ENCODE assay signal across 8 mouse cellular contexts in the genomic region with DNA sequence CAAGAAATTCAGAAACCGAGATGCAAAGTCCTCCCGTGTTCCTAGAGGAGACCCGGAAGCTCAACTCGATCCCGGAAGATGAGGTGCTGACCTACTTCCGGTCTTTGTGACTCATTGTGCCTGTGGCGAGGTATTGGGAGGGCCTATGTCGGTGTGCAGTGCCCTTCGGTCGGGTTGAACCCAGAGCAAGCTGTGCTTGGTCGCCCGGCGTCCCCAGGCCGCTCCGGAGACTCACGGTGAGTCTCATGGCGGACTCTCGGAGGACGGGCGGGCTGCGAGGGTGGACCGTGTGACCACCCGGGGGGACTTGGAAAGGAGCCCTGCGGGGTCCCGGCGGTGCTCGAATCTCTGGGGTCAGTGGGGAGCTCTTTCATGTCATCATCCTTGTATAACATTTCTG. TPM values are rescaled to one million over a fixed set of nuclear protein-coding genes. Genes with fewer than 3 reads are reported as not detected.
DNase-seq lines count a peak whose midpoint lies in the region; ATAC-seq and TF ChIP-seq lines count a peak whose summit lies in the region.

A gene (plus strand): TSS at position 89 of the 400 bp plus-strand sequence.

- H3K27ac ChIP-seq in embryonic facial prominence, embryonic 13.5 days = peak within 1 kb of the TSS; percentile 85
- H3K27ac ChIP-seq in kidney, adult 2 months (ENCODE audit: insufficient read depth, low read depth, low read length) = peak within 1 kb of the TSS; percentile 87
- H3K27ac ChIP-seq in limb, embryonic 12.5 days = peak within 1 kb of the TSS; percentile 86
- peak within 1 kb of the TSS; percentile 92 for H3K27ac ChIP-seq in midbrain, embryonic 15.5 days
- H3K27ac ChIP-seq in spleen, adult 2 months (ENCODE audit: insufficient read depth, low read length) = peak within 1 kb of the TSS; percentile 83

- under 1% methylated on average over 27 of the region's 27 CpGs for WGBS in embryonic facial prominence, embryonic 13.5 days
- WGBS in kidney, adult 2 months = under 1% methylated on average over 27 of the region's 27 CpGs
- WGBS in limb, embryonic 12.5 days = under 1% methylated on average over 27 of the region's 27 CpGs
- WGBS in midbrain, embryonic 15.5 days = under 1% methylated on average over 27 of the region's 27 CpGs
- WGBS in spleen, adult 2 months = under 1% methylated on average over 27 of the region's 27 CpGs

- peak; percentile 85 for TF ChIP-seq POLR2A in kidney, adult 2 months (IDR thresholded peaks at IDR 0.05; ENCODE audit: low read depth, low read length)
- peak; percentile 80 for TF ChIP-seq POLR2A in spleen, adult 2 months (IDR thresholded peaks at IDR 0.05; ENCODE audit: low read depth, low read length)

- H3K36me3 ChIP-seq in embryonic facial prominence, embryonic 13.5 days = peaks cover 4% of the 10 kb centered on the region; the same call in 1 of the 2 replicates
- no peaks in the 10 kb centered on the region for H3K36me3 ChIP-seq in kidney, adult 2 months (ENCODE audit: control insufficient read depth, insufficient read depth, low read length)
- peaks cover 26% of the 10 kb centered on the region for H3K36me3 ChIP-seq in limb, embryonic 12.5 days
- H3K36me3 ChIP-seq in midbrain, embryonic 15.5 days (replicated peaks) = 0 out of 2 replicates have a peak, but pooled peaks cover 12% of the 10 kb centered on the region
- no peaks in the 10 kb centered on the region; the same call in 1 of the 2 replicates for H3K36me3 ChIP-seq in spleen, adult 2 months (ENCODE audit: control insufficient read depth, insufficient read depth, low read length)

- peak within 1 kb of the TSS; percentile 98 for H3K9ac ChIP-seq in embryonic facial prominence, embryonic 13.5 days
- H3K9ac ChIP-seq in limb, embryonic 12.5 days (replicated peaks) = peak within 1 kb of the TSS; percentile 94
- H3K9ac ChIP-seq in midbrain, embryonic 15.5 days = peak within 1 kb of the TSS; percentile 100

- H3K4me2 ChIP-seq in embryonic facial prominence, embryonic 13.5 days = peak within 1 kb of the TSS; percentile 78
- H3K4me2 ChIP-seq in limb, embryonic 12.5 days = peak within 1 kb of the TSS; percentile 75
- peak within 1 kb of the TSS; percentile 77 for H3K4me2 ChIP-seq in midbrain, embryonic 15.5 days

- H3K4me3 ChIP-seq in embryonic facial prominence, embryonic 13.5 days = peak within 1 kb of the TSS; percentile 97
- H3K4me3 ChIP-seq in kidney, adult 2 months (ENCODE audit: insufficient read depth, low read depth, low read length) = peak within 1 kb of the TSS; percentile 69
- peak within 1 kb of the TSS; percentile 84 for H3K4me3 ChIP-seq in limb, embryonic 12.5 days (replicated peaks)
- peak within 1 kb of the TSS; percentile 98 for H3K4me3 ChIP-seq in midbrain, embryonic 15.5 days
- H3K4me3 ChIP-seq in spleen, adult 2 months (ENCODE audit: extremely low read depth, insufficient read depth, insufficient read length) = peak within 1 kb of the TSS; percentile 99

- peak; percentile 80 for DNase-seq in 3134 (ENCODE audit: extremely low read depth, insufficient read length, low spot score)
- DNase-seq in adrenal gland, postnatal 36 days = peak; percentile 86 to 88
- DNase-seq in heart, adult 18-20 months = peak; percentile 88
- peak; percentile 93 for DNase-seq in kidney, adult 2 months
- peak; percentile 68 to 83 for DNase-seq in spleen, adult 2 months (ENCODE audit: low read depth in 1 of 2, low spot score in 2 of 2)

- ATAC-seq in embryonic facial prominence, embryonic 13.5 days (ENCODE audit: insufficient number of reproducible peaks, insufficient read depth, low FRiP score, low TSS enrichment, low read depth) = peak; percentile 79
- ATAC-seq in limb, embryonic 12.5 days (ENCODE audit: insufficient number of reproducible peaks, insufficient read depth, low FRiP score, low TSS enrichment, low read depth) = peak; percentile 85
- ATAC-seq in midbrain, embryonic 15.5 days (replicated peaks) = peak; percentile 97

- H3K4me1 ChIP-seq in embryonic facial prominence, embryonic 13.5 days = peaks cover 10% of the 10 kb centered on the region
- peaks cover 18% of the 10 kb centered on the region for H3K4me1 ChIP-seq in kidney, adult 2 months (ENCODE audit: control insufficient read depth, insufficient read depth, low read length)
- H3K4me1 ChIP-seq in limb, embryonic 12.5 days (replicated peaks) = peaks cover 14% of the 10 kb centered on the region
- H3K4me1 ChIP-seq in midbrain, embryonic 15.5 days = peaks cover 37% of the 10 kb centered on the region
- H3K4me1 ChIP-seq in spleen, adult 2 months (ENCODE audit: control insufficient read depth, insufficient read depth, insufficient read length) = 0 out of 2 replicates have a peak, but pooled peaks cover 4% of the 10 kb centered on the region

- H3K9me3 ChIP-seq in embryonic facial prominence, embryonic 13.5 days = no peaks in the 10 kb centered on the region
- no peaks in the 10 kb centered on the region for H3K9me3 ChIP-seq in limb, embryonic 12.5 days
- H3K9me3 ChIP-seq in midbrain, embryonic 15.5 days = no peaks in the 10 kb centered on the region

- H3K27me3 ChIP-seq in embryonic facial prominence, embryonic 13.5 days = 0 out of 2 replicates have a peak, but pooled peaks cover 3% of the 10 kb centered on the region
- H3K27me3 ChIP-seq in kidney, adult 2 months (replicated peaks; ENCODE audit: control insufficient read depth, insufficient read depth, low read length) = no peaks in the 10 kb centered on the region
- H3K27me3 ChIP-seq in limb, embryonic 12.5 days = no peaks in the 10 kb centered on the region
- H3K27me3 ChIP-seq in midbrain, embryonic 15.5 days (replicated peaks) = no peaks in the 10 kb centered on the region
- no peaks in the 10 kb centered on the region for H3K27me3 ChIP-seq in spleen, adult 2 months (ENCODE audit: control insufficient read depth, insufficient read depth, low read length)

- no peak for TF ChIP-seq CTCF in kidney, adult 2 months (conservative IDR thresholded peaks at IDR 0.05; ENCODE audit: insufficient read depth, insufficient read length, low read depth, low read length)
- TF ChIP-seq CTCF in spleen, adult 2 months (IDR thresholded peaks at IDR 0.05; ENCODE audit: extremely low read depth, insufficient read depth, insufficient read length, insufficient replicate concordance) = no peak

RNA-seq across cellular contexts. Expression of the gene that starts here (rescaled TPM):
- 10 to 100 TPM; 36.3 to 41.9 TPM for total RNA-seq in adrenal gland, postnatal 36 days (2021)
- 21.6 and 23.3 TPM in 2 replicates for polyA plus RNA-seq in embryonic facial prominence, embryonic 13.5 days (2015; fragmentation: Nextera tagmentation; extraction: Ambion mirVana)
- 10 to 100 TPM; 14.3 to 17.3 TPM for total RNA-seq in heart, adult 18-20 months (2021)
- polyA plus RNA-seq in kidney, adult 2 months (2012; rRNA removed) = 8.3 and 10.2 TPM in 2 replicates
- polyA plus RNA-seq in limb, embryonic 12.5 days (2016; fragmentation: Nextera tagmentation; extraction: Ambion mirVana) = 26.8 and 32.1 TPM in 2 replicates
- polyA plus RNA-seq in midbrain, embryonic 15.5 days (2015; fragmentation: Nextera tagmentation; extraction: Ambion mirVana) = 24.5 and 25.8 TPM in 2 replicates
- polyA plus RNA-seq in spleen, adult 2 months (2012; rRNA removed) = 1.6 and 1.8 TPM in 2 replicates

Comparison
In these comparisons a context has a peak if more than half of its experiments do, and no peak if none do; other contexts are left out.
1. Peak in every context shown above with its lines: DNase-seq, ATAC-seq, H3K4me3 ChIP-seq and H3K27ac ChIP-seq.